Mouse (Mus musculus): ENCODE results near the gene Ccdc63. TPM values are rescaled to one million over a fixed set of nuclear protein-coding genes. Genes with fewer than 3 reads are reported as not detected.

Ccdc63 gene
- total RNA-seq, 1 experiment: 2.2 TPM

GRCm38 (mm10) chr5:122176398-122176797 lies 35.8 kb upstream of the Ccdc63 start:
- Histone ChIP-seq H3K4me1 (ENCODE audit: control insufficient read depth in 2 of 2, insufficient read depth in 2 of 2, low read length in 2 of 2, poor library complexity in 1 of 2) (peaks cover 4 to 15% of the 10 kb centered on the region in 2 experiments; a peak in 3 of 4 replicates), H3K27ac (ENCODE audit: insufficient read depth, low read depth, low read length, poor library complexity, severe bottlenecking) (no peak overlapping the region), H3K4me3 (ENCODE audit: insufficient read depth in 1 of 2, low read depth in 1 of 2, low read length in 2 of 2, poor library complexity in 1 of 2, severe bottlenecking in 1 of 2) (no peak overlapping the region), H3K9ac (ENCODE audit: insufficient read depth, low read depth, low read length, poor library complexity, severe bottlenecking) (no peak overlapping the region), H3K36me3 (ENCODE audit: control insufficient read depth, insufficient read depth, low read length, poor library complexity, severe bottlenecking) (peaks cover 39% of the 10 kb centered on the region), H3K9me3 (ENCODE audit: control insufficient read depth, insufficient read depth, low read depth, low read length) (no peaks in the 10 kb centered on the region)
- TF ChIP-seq ZC3H11A (IDR thresholded peaks at IDR 0.05; ENCODE audit: borderline replicate concordance, low read depth, low read length) (no peak), ZNF384 (IDR thresholded peaks at IDR 0.05; ENCODE audit: low read depth, low read length) (peak; percentile 88)
- in situ Hi-C loops (cut with MboI; ENCODE audit: low sequenced_read_pairs in 2 of 2, unreplicated experiment in 2 of 2): no loop called here
- no peak for DNase-seq (ENCODE audit: low read depth, low spot score)

- no peaks in the 10 kb centered on the region for H3K9me3 ChIP-seq (ENCODE audit: control insufficient read depth, insufficient read depth, low read depth, low read length)
- in situ Hi-C loops (cut with MboI; ENCODE audit: low sequenced_read_pairs in 2 of 2, unreplicated experiment in 2 of 2): no loop called here
- H3K4me1 ChIP-seq (ENCODE audit: control insufficient read depth in 2 of 2, insufficient read depth in 2 of 2, low read length in 2 of 2, poor library complexity in 1 of 2): peaks cover 4 to 15% of the 10 kb centered on the region in 2 experiments; a peak in 3 of 4 replicates
- DNase-seq (ENCODE audit: low read depth, low spot score): no peak
- TF ChIP-seq MAFK (IDR thresholded peaks at IDR 0.05; ENCODE audit: insufficient read depth, low read depth, low read length): no peak
- TF ChIP-seq ZC3H11A (IDR thresholded peaks at IDR 0.05; ENCODE audit: borderline replicate concordance, low read depth, low read length): no peak
- TF ChIP-seq ZNF384 (IDR thresholded peaks at IDR 0.05; ENCODE audit: low read depth, low read length): peak; percentile 60
- H3K4me3 ChIP-seq (ENCODE audit: insufficient read depth in 1 of 2, low read depth in 1 of 2, low read length in 2 of 2, poor library complexity in 1 of 2, severe bottlenecking in 1 of 2): no peak overlapping the region
- H3K9ac ChIP-seq (ENCODE audit: insufficient read depth, low read depth, low read length, poor library complexity, severe bottlenecking): no peak overlapping the region
- no peak overlapping the region for H3K27ac ChIP-seq (ENCODE audit: insufficient read depth, low read depth, low read length, poor library complexity, severe bottlenecking)
- peaks cover 44% of the 10 kb centered on the region for H3K36me3 ChIP-seq (ENCODE audit: control insufficient read depth, insufficient read depth, low read length, poor library complexity, severe bottlenecking)
These were observed 35.3 kb upstream of the Ccdc63 start for GRCm38 (mm10) chr5:122175961-122176360.

GRCm38 (mm10) chr5:122175402-122175801 lies 34.8 kb upstream of the Ccdc63 start:
- Histone ChIP-seq H3K27ac (ENCODE audit: insufficient read depth, low read depth, low read length, poor library complexity, severe bottlenecking) (no peak overlapping the region), H3K4me3 (ENCODE audit: insufficient read depth in 1 of 2, low read depth in 1 of 2, low read length in 2 of 2, poor library complexity in 1 of 2, severe bottlenecking in 1 of 2) (no peak overlapping the region), H3K9me3 (ENCODE audit: control insufficient read depth, insufficient read depth, low read depth, low read length) (no peaks in the 10 kb centered on the region), H3K36me3 (ENCODE audit: control insufficient read depth, insufficient read depth, low read length, poor library complexity, severe bottlenecking) (peaks cover 49% of the 10 kb centered on the region), H3K9ac (ENCODE audit: insufficient read depth, low read depth, low read length, poor library complexity, severe bottlenecking) (no peak overlapping the region), H3K4me1 (ENCODE audit: control insufficient read depth in 2 of 2, insufficient read depth in 2 of 2, low read length in 2 of 2, poor library complexity in 1 of 2) (peaks cover 4 to 15% of the 10 kb centered on the region in 2 experiments; a peak in 3 of 4 replicates)
- in situ Hi-C loops (cut with MboI; ENCODE audit: low sequenced_read_pairs in 2 of 2, unreplicated experiment in 2 of 2): no loop called here
- no peak for DNase-seq (ENCODE audit: low read depth, low spot score)
- TF ChIP-seq CHD2 (IDR thresholded peaks at IDR 0.05; ENCODE audit: low read depth, low read length): no peak
- no peak for TF ChIP-seq ZC3H11A (IDR thresholded peaks at IDR 0.05; ENCODE audit: borderline replicate concordance, low read depth, low read length)
- no peak for TF ChIP-seq MAFK (IDR thresholded peaks at IDR 0.05; ENCODE audit: insufficient read depth, low read depth, low read length)
- TF ChIP-seq HCFC1 (IDR thresholded peaks at IDR 0.05; ENCODE audit: borderline replicate concordance, insufficient read depth, low read length): no peak
- no peak for TF ChIP-seq ZNF384 (IDR thresholded peaks at IDR 0.05; ENCODE audit: low read depth, low read length)

GRCm38 (mm10) chr5:122171058-122171457 lies 30.4 kb upstream of the Ccdc63 start:
- peaks cover 0 to 13% of the 10 kb centered on the region in 2 experiments; a peak in 2 of 4 replicates for H3K4me1 ChIP-seq (ENCODE audit: control insufficient read depth in 2 of 2, insufficient read depth in 2 of 2, low read length in 2 of 2, poor library complexity in 1 of 2)
- H3K36me3 ChIP-seq (ENCODE audit: control insufficient read depth, insufficient read depth, low read length, poor library complexity, severe bottlenecking): peaks cover 77% of the 10 kb centered on the region
- no peak overlapping the region; the same call in 1 of the 2 replicates for H3K9ac ChIP-seq (ENCODE audit: insufficient read depth, low read depth, low read length, poor library complexity, severe bottlenecking)
- in situ Hi-C loops (cut with MboI; ENCODE audit: low sequenced_read_pairs in 2 of 2, unreplicated experiment in 2 of 2): no loop called here
- TF ChIP-seq MAFK (IDR thresholded peaks at IDR 0.05; ENCODE audit: insufficient read depth, low read depth, low read length): no peak
- TF ChIP-seq ZNF384 (IDR thresholded peaks at IDR 0.05; ENCODE audit: low read depth, low read length): no peak
- TF ChIP-seq ZC3H11A (IDR thresholded peaks at IDR 0.05; ENCODE audit: borderline replicate concordance, low read depth, low read length): no peak
- TF ChIP-seq CHD2 (IDR thresholded peaks at IDR 0.05; ENCODE audit: low read depth, low read length): no peak
- TF ChIP-seq HCFC1 (IDR thresholded peaks at IDR 0.05; ENCODE audit: borderline replicate concordance, insufficient read depth, low read length): no peak
- H3K4me3 ChIP-seq (ENCODE audit: insufficient read depth in 1 of 2, low read depth in 1 of 2, low read length in 2 of 2, poor library complexity in 1 of 2, severe bottlenecking in 1 of 2): no peak overlapping the region
- H3K27ac ChIP-seq (ENCODE audit: insufficient read depth, low read depth, low read length, poor library complexity, severe bottlenecking): no peak overlapping the region; the same call in 1 of the 2 replicates
- DNase-seq (ENCODE audit: low read depth, low spot score): no peak
- no peaks in the 10 kb centered on the region for H3K9me3 ChIP-seq (ENCODE audit: control insufficient read depth, insufficient read depth, low read depth, low read length)
